Mouse (Mus musculus) small intestine, adult 2 months (tissue): ENCODE measurements around the gene Chst8. TPM values are rescaled to one million over a fixed set of nuclear protein-coding genes. Genes with fewer than 3 reads are reported as not detected.

Experiments used
- H3K27ac ChIP-seq: fragments of 200-500 bp; 2 replicates; pipeline ENCODE4 v1.5.1; 2012; ENCODE audit warnings: low read depth, low read length, control low read depth, inconsistent platforms; ENCODE audit not compliant: insufficient read depth
- H3K27me3 ChIP-seq: fragments of 200-500 bp; 2 replicates; pipeline ENCODE4 v1.6.1; 2012; ENCODE audit warnings: mild to moderate bottlenecking, moderate library complexity, low read length, inconsistent platforms; ENCODE audit not compliant: control insufficient read depth, insufficient read depth
- H3K36me3 ChIP-seq: fragments of 200-500 bp; 2 replicates; pipeline ENCODE4 v1.6.1; 2012; ENCODE audit warnings: mild to moderate bottlenecking, low read length, control low read depth, inconsistent platforms; ENCODE audit not compliant: control insufficient read depth, insufficient read depth
- H3K4me1 ChIP-seq: fragments of 200-500 bp; 2 replicates; pipeline ENCODE4 v1.6.1; 2012; ENCODE audit warnings: low read length, inconsistent platforms, mixed read lengths; ENCODE audit not compliant: control insufficient read depth, insufficient read depth, insufficient read length
- H3K4me3 ChIP-seq: fragments of 200-500 bp; 2 replicates; pipeline ENCODE4 v1.5.1; 2012; ENCODE audit warnings: low read depth, mild to moderate bottlenecking, control low read depth, inconsistent platforms, low read length, moderate library complexity
- CTCF ChIP-seq: fragments of 200-500 bp; IDR thresholded peaks from 2 replicates; pipeline ENCODE4 v1.5.1; 2012; ENCODE audit warnings: low read depth, mild to moderate bottlenecking, control low read depth, inconsistent platforms, low read length, moderate library complexity, mixed read lengths; ENCODE audit not compliant: insufficient replicate concordance, insufficient read length; ENCODE audit errors: extremely low read depth
- POLR2A ChIP-seq: fragments of 200-500 bp; IDR thresholded peaks from 2 replicates; pipeline ENCODE4 v1.6.1; 2012; ENCODE audit warnings: low read depth, mild to moderate bottlenecking, control low read depth, inconsistent platforms, low read length, moderate library complexity
- WGBS: fragments of 180-500 bp; shearing (Covaris S2); methylation state at CpG from one replicate; pipeline ENCODE4 v1.1.7; 2018; 5-methylcytosine and 5-hydroxymethylcytosine counted together
- polyA plus RNA-seq: library from polyadenylated mRNA; depleted of rRNA; stranded (reverse); fragments of >200 nt; gene quantifications from 2 replicates; pipeline ENCODE4 v1.2.3, GENCODE M21; 2012

Chst8 gene
- polyA plus RNA-seq, 1 experiment, result 3.2 TPM

DNA sequence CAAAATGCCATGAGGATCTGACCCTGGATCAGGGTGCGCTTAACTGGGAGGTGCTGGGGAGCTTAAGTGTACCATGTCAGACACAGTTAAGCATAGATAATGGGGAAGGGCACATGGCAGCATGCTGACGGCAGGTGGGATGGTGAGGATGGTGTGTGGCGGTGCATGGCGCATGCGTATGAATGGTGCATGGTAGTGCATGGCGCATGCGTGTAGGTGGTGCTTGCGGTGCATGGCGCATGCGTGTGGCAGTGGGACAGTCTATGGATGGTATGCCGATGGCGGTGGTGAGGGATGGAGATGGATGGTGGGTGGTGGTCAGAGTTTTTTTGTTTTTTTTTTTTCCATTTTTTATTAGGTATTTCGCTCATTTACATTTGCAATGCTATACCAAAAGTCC lies 118.6 kb downstream of the Chst8 start:
- Histone ChIP-seq H3K27me3 (no peaks in the 10 kb centered on the region), H3K4me1 (no peaks in the 10 kb centered on the region), H3K4me3 (no peak overlapping the region), H3K27ac (no peak overlapping the region), H3K36me3 (no peaks in the 10 kb centered on the region)
- 93% methylated on average over 13 of the region's 13 CpGs for WGBS
- TF ChIP-seq POLR2A (no peak), CTCF (no peak)

- Histone ChIP-seq H3K4me3 (no peak overlapping the region), H3K36me3 (no peaks in the 10 kb centered on the region), H3K27me3 (no peaks in the 10 kb centered on the region), H3K4me1 (no peaks in the 10 kb centered on the region), H3K27ac (no peak overlapping the region)
- 87% methylated on average over 4 of the region's 4 CpGs for WGBS
- no peak for TF ChIP-seq POLR2A
- TF ChIP-seq CTCF, result no peak
These were observed 119.4 kb downstream of the Chst8 start for GRCm38 (mm10) chr7:34693072-34693471.

DNA sequence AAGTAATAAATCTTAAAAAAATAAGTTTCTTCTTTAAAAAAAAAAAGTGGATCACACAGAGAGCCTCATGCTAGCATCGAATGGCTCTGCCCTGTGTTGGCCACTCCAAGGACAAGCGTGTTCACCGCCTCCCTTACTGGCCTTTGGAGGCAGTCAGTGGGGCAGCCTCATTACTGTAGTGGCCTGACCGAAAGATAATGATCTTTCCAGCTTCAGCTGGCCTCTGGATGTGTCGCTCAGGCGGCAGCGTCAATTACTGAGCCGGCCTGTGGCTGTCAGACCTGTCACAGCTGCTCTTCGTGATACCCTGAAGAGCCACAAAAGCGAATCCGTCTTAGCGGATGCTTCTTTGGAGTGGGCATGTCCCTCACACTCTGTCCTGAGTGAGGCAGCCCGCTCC lies 122.4 kb downstream of the Chst8 start:
- peaks cover under 1% of the 10 kb centered on the region; the same call in 1 of the 2 replicates for H3K4me1 ChIP-seq
- H3K27ac ChIP-seq, result no peak overlapping the region
- no peak for TF ChIP-seq CTCF
- no peak for TF ChIP-seq POLR2A
- no peak overlapping the region for H3K4me3 ChIP-seq
- no peaks in the 10 kb centered on the region for H3K27me3 ChIP-seq
- WGBS, result 86% methylated on average over 13 of the region's 13 CpGs
- no peaks in the 10 kb centered on the region for H3K36me3 ChIP-seq

GRCm38 (mm10) chr7:34689028-34689427 lies 123.5 kb downstream of the Chst8 start:
- Histone ChIP-seq H3K4me1 (peaks cover 2% of the 10 kb centered on the region; the same call in 1 of the 2 replicates), H3K27ac (no peak overlapping the region), H3K4me3 (no peak overlapping the region), H3K27me3 (no peaks in the 10 kb centered on the region), H3K36me3 (no peaks in the 10 kb centered on the region)
- 2% methylated on average over 5 of the region's 6 CpGs for WGBS
- no peak for TF ChIP-seq CTCF
- TF ChIP-seq POLR2A, result no peak

DNA sequence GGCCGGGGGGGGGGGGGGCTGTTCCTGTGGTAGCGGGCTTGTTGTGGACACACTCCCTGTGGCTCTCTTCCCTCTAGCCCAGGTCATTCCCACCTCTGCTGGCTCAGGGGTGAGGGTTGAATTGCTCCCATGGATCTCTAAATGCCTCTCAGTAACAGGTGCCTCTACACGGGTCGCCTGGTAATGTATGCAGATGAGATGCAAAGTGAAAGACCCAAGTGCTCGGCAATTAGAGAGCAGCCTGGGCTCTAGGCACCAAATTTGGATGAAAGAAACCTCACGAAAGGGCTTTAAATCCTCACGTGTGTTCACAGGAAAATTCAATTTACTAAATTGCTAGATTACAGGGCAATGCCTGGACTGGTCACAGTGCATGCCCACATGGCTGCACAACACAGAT lies 126.7 kb downstream of the Chst8 start:
- WGBS, result 31% methylated on average over 7 of the region's 7 CpGs
- Histone ChIP-seq H3K27me3 (no peaks in the 10 kb centered on the region), H3K27ac (no peak overlapping the region), H3K4me1 (peaks cover 2% of the 10 kb centered on the region; the same call in 1 of the 2 replicates), H3K36me3 (no peaks in the 10 kb centered on the region), H3K4me3 (no peak overlapping the region)
- TF ChIP-seq CTCF (no peak), POLR2A (no peak)

- WGBS, result 14% methylated on average over 4 of the region's 4 CpGs
- H3K4me1 ChIP-seq, result peaks cover 2% of the 10 kb centered on the region; the same call in 1 of the 2 replicates
- no peak overlapping the region for H3K4me3 ChIP-seq
- H3K36me3 ChIP-seq, result no peaks in the 10 kb centered on the region
- H3K27me3 ChIP-seq, result no peaks in the 10 kb centered on the region
- H3K27ac ChIP-seq, result no peak overlapping the region
- TF ChIP-seq CTCF (no peak), POLR2A (no peak)
These were observed 127.3 kb downstream of the Chst8 start for GRCm38 (mm10) chr7:34685176-34685575.

- 69% methylated on average over 15 of the region's 15 CpGs for WGBS
These were observed 131.6 kb downstream of the Chst8 start for GRCm38 (mm10) chr7:34680771-34681421.

More at GRCm38 (mm10) chr7:34680771-34681421, 131.6 kb downstream of the Chst8 start:
- peaks cover 2% of the 10 kb centered on the region; the same call in 1 of the 2 replicates for H3K4me1 ChIP-seq
- no peaks in the 10 kb centered on the region for H3K36me3 ChIP-seq
- H3K27me3 ChIP-seq, result no peaks in the 10 kb centered on the region; the same call in 1 of the 2 replicates
- no peak overlapping the region for H3K27ac ChIP-seq
- TF ChIP-seq POLR2A (no peak), CTCF (no peak)
- no peak overlapping the region for H3K4me3 ChIP-seq
